Mouse (Mus musculus) intestine, postnatal 0 days (tissue): Measurements from ENCODE around the gene Pilra. TPM values are rescaled to one million over a fixed set of nuclear protein-coding genes. Genes with fewer than 3 reads are reported as not detected.
"Not testable (repeated sequence)": the region's sequence is repeated elsewhere in the genome, so short reads cannot be mapped to it uniquely, and the experiment has no call there.

Source experiments
- ATAC-seq: fragments of 200-750 bp; cut with Nextera tagmentation; 2 replicates; pipeline ENCODE4 v1.8.0; 2017; ENCODE audit warnings: mild to moderate bottlenecking, moderate TSS enrichment, moderate library complexity
- H3K27ac ChIP-seq: fragments of 300-500 bp; sonication (generic); 2 replicates; pipeline ENCODE4 v1.5.1; 2014; ENCODE audit warnings: mild to moderate bottlenecking, low read depth, low read length, moderate library complexity
- H3K27me3 ChIP-seq: fragments of 300-500 bp; sonication (generic); replicated peaks from 2 replicates; pipeline ENCODE4 v1.6.1; 2014; ENCODE audit warnings: low read length, mixed read lengths; ENCODE audit not compliant: control insufficient read depth, insufficient read depth
- H3K36me3 ChIP-seq: fragments of 300-500 bp; sonication (generic); 2 replicates; pipeline ENCODE4 v1.6.1; 2014; ENCODE audit warnings: mild to moderate bottlenecking, moderate library complexity; ENCODE audit not compliant: control insufficient read depth, insufficient read depth
- H3K4me1 ChIP-seq: fragments of 300-500 bp; sonication (generic); replicated peaks from 2 replicates; pipeline ENCODE4 v1.6.1; 2014; ENCODE audit warnings: antibody characterized with exemption, low read length, mixed read lengths; ENCODE audit not compliant: control insufficient read depth, insufficient read depth
- H3K4me2 ChIP-seq: fragments of 300-500 bp; sonication (generic); replicated peaks from 2 replicates; pipeline ENCODE4 v1.6.1; 2014; ENCODE audit warnings: low read depth, mild to moderate bottlenecking, moderate library complexity
- H3K4me3 ChIP-seq: fragments of 300-500 bp; sonication (generic); 2 replicates; pipeline ENCODE4 v1.5.1; 2014; ENCODE audit warnings: low read depth, low read length
- H3K9ac ChIP-seq: fragments of 300-500 bp; sonication (generic); 2 replicates; pipeline ENCODE4 v1.6.1; 2014; ENCODE audit warnings: mild to moderate bottlenecking, low read depth, low read length
- H3K9me3 ChIP-seq: fragments of 300-500 bp; sonication (generic); 2 replicates; pipeline ENCODE4 v1.6.1; 2016; ENCODE audit warnings: mixed run types; ENCODE audit not compliant: control insufficient read depth
- CTCF ChIP-seq: sonication (generic); IDR thresholded peaks from 2 replicates; pipeline ENCODE4 v1.5.1; 2016; ENCODE audit warnings: low read depth, mild to moderate bottlenecking, control low read depth, antibody characterized with exemption, moderate library complexity
- WGBS: fragments of 180-500 bp; shearing (Covaris S2); extraction: QIAGEN DNeasy Blood & Tissue Kit; methylation state at CpG from one replicate; pipeline ENCODE4 v1.1.7; 2014; 5-methylcytosine and 5-hydroxymethylcytosine counted together
- polyA plus RNA-seq: library from polyadenylated mRNA; unstranded; fragments of >200 nt; fragmentation: Nextera tagmentation; extraction: Ambion mirVana; gene quantifications from 2 replicates; pipeline ENCODE4 v1.2.1, GENCODE M21; 2015

The Pilra gene
- polyA plus RNA-seq, 1 experiment from 2014 or later: 2.4 TPM

GRCm38 (mm10) chr5:137857960-137858710 lies 22.1 kb upstream of the Pilra start, which contains the start of gene Pilrb1:
Gene Pilrb1 (minus strand): TSS chr5:137858106.
- H3K4me1 ChIP-seq, H3K9ac ChIP-seq, H3K27ac ChIP-seq, H3K27me3 ChIP-seq, H3K9me3 ChIP-seq, H3K4me2 ChIP-seq, ATAC-seq, H3K36me3 ChIP-seq, H3K4me3 ChIP-seq: not testable (repeated sequence)
- WGBS: 63% methylated on average over 2 of the region's 2 CpGs

- not testable (repeated sequence) for H3K9ac ChIP-seq, H3K9me3 ChIP-seq, H3K27ac ChIP-seq, H3K4me3 ChIP-seq, H3K27me3 ChIP-seq, ATAC-seq, H3K4me2 ChIP-seq, H3K4me1 ChIP-seq, H3K36me3 ChIP-seq
- WGBS: 47% methylated on average over 4 of the region's 5 CpGs
Measured at GRCm38 (mm10) chr5:137856870-137857269, 20.8 kb upstream of the Pilra start.

- not testable (repeated sequence) for H3K9me3 ChIP-seq, H3K4me3 ChIP-seq, ATAC-seq, H3K4me2 ChIP-seq, H3K27ac ChIP-seq, H3K27me3 ChIP-seq, H3K4me1 ChIP-seq, H3K36me3 ChIP-seq, H3K9ac ChIP-seq
- WGBS: 71% methylated on average over 3 of the region's 3 CpGs
Measured at GRCm38 (mm10) chr5:137854907-137855306, 18.8 kb upstream of the Pilra start.

GRCm38 (mm10) chr5:137850313-137850712 lies 14.2 kb upstream of the Pilra start:
- not testable (repeated sequence) for ATAC-seq, H3K27ac ChIP-seq, H3K9ac ChIP-seq, H3K4me1 ChIP-seq, H3K4me3 ChIP-seq, H3K36me3 ChIP-seq, H3K27me3 ChIP-seq, H3K9me3 ChIP-seq, H3K4me2 ChIP-seq
- 79% methylated on average over 1 of the region's 1 CpGs for WGBS

- H3K4me3 ChIP-seq, H3K36me3 ChIP-seq, H3K27me3 ChIP-seq, H3K4me1 ChIP-seq, H3K4me2 ChIP-seq, H3K27ac ChIP-seq, H3K9ac ChIP-seq, H3K9me3 ChIP-seq, ATAC-seq: not testable (repeated sequence)
Measured at GRCm38 (mm10) chr5:137837110-137837509, 1.0 kb upstream of the Pilra start.

GRCm38 (mm10) chr5:137836611-137837010 lies 530 bp upstream of the Pilra start:
- ATAC-seq: no peak
- H3K4me3 ChIP-seq: no peak overlapping the region

GRCm38 (mm10) chr5:137833500-137833899 lies 2.6 kb downstream of the Pilra start:
- 56% methylated on average over 4 of the region's 4 CpGs for WGBS
- no peak overlapping the region for H3K27ac ChIP-seq
- H3K9me3 ChIP-seq: no peaks in the 10 kb centered on the region
- no peak overlapping the region for H3K4me2 ChIP-seq
- H3K9ac ChIP-seq: no peak overlapping the region
- no peaks in the 10 kb centered on the region for H3K4me1 ChIP-seq
- no peaks in the 10 kb centered on the region for H3K36me3 ChIP-seq
- TF ChIP-seq CTCF: no peak
- H3K4me3 ChIP-seq: no peak overlapping the region
- no peak for ATAC-seq
- H3K27me3 ChIP-seq: no peaks in the 10 kb centered on the region

More at GRCm38 (mm10) chr5:137836611-137837010, 530 bp upstream of the Pilra start:
- TF ChIP-seq CTCF: no peak
- Histone ChIP-seq H3K27ac (no peak overlapping the region), H3K4me2 (no peak overlapping the region), H3K9me3 (no peaks in the 10 kb centered on the region), H3K36me3 (no peaks in the 10 kb centered on the region), H3K9ac (no peak overlapping the region), H3K4me1 (no peaks in the 10 kb centered on the region), H3K27me3 (no peaks in the 10 kb centered on the region)
